Mouse (Mus musculus): Measurements from ENCODE around the gene Zfx. TPM values are rescaled to one million over a fixed set of nuclear protein-coding genes. Genes with fewer than 3 reads are reported as not detected.

Gene Zfx
- 25.7 and 31.3 TPM in 2 replicates for polyA plus RNA-seq (2014; fragmentation: Nextera tagmentation; extraction: Ambion mirVana)

- DNase-seq (peak; percentile 77), ATAC-seq (ENCODE audit: low FRiP score, low TSS enrichment) (peak; percentile 80)
- no peaks in the 10 kb centered on the region for H3K36me3 ChIP-seq (ENCODE audit: control insufficient read depth, insufficient read depth, low read length)
- H3K27me3 ChIP-seq (ENCODE audit: control insufficient read depth, insufficient read depth, low read length) = peaks cover 13% of the 10 kb centered on the region; the same call in 1 of the 2 replicates
- H3K27ac ChIP-seq (replicated peaks; ENCODE audit: low read depth, low read length) = peak within 1 kb of the TSS; percentile 99
- peak within 1 kb of the TSS; percentile 48 for H3K4me2 ChIP-seq (ENCODE audit: low read length)
- H3K9me3 ChIP-seq (ENCODE audit: control insufficient read depth, low read length) = no peaks in the 10 kb centered on the region
- H3K9ac ChIP-seq (replicated peaks; ENCODE audit: low read length) = peak within 1 kb of the TSS; percentile 90
- H3K4me3 ChIP-seq (replicated peaks; ENCODE audit: low read depth, low read length) = peak within 1 kb of the TSS; percentile 55
- H3K4me1 ChIP-seq (ENCODE audit: control insufficient read depth, insufficient read depth, low read length) = no peaks in the 10 kb centered on the region
- 27% methylated on average over 54 of the region's 82 CpGs for WGBS
These were observed at the start of gene Zfx for GRCm38 (mm10) chrX:94123059-94123839. Gene Zfx (minus strand): TSS chrX:94123702.

- no peaks in the 10 kb centered on the region for H3K36me3 ChIP-seq (ENCODE audit: control insufficient read depth, insufficient read depth, low read length)
- ATAC-seq (ENCODE audit: low FRiP score, low TSS enrichment) (no peak), DNase-seq (no peak)
- no peak overlapping the region for H3K4me2 ChIP-seq (ENCODE audit: low read length)
- no peak overlapping the region for H3K27ac ChIP-seq (replicated peaks; ENCODE audit: low read depth, low read length)
- H3K4me3 ChIP-seq (replicated peaks; ENCODE audit: low read depth, low read length) = no peak overlapping the region
- H3K4me1 ChIP-seq (ENCODE audit: control insufficient read depth, insufficient read depth, low read length) = no peaks in the 10 kb centered on the region
- no peaks in the 10 kb centered on the region for H3K9me3 ChIP-seq (ENCODE audit: control insufficient read depth, low read length)
- H3K9ac ChIP-seq (replicated peaks; ENCODE audit: low read length) = no peak overlapping the region
- 87% methylated on average over 6 of the region's 6 CpGs for WGBS
- peaks cover 37% of the 10 kb centered on the region for H3K27me3 ChIP-seq (ENCODE audit: control insufficient read depth, insufficient read depth, low read length)
These were observed 45.8 kb upstream of the Zfx start for GRCm38 (mm10) chrX:94169348-94169747.

DNA sequence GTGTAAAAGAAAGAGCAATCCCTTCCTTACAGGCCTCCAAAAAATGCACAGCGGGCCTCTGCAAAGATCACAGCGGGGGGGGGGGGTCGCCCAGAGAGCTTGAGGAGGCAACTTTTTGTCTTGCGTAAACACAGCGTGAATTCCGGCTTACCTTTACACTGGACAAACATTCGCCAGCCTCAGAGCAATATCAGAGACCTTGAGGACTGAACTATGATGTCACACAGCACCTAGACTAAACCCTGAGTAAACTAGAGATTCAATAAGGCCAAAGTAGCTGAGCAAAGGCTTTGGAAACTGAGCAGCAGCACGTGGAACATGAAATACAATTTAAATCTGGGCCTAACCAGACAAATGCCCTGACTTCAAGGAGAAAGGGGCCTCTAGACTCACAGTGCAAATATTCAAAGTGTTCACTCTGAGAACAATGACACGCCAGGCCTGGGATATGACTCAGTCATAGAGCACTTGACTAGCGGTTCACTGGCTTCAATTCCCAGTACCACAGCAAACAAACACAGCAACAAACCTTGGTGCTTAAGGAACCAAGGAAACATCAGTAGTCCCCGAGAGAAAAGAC is 28.8 kb upstream of the Zfx start:
- no peak overlapping the region for H3K4me2 ChIP-seq (ENCODE audit: low read length)
- H3K27me3 ChIP-seq (ENCODE audit: control insufficient read depth, insufficient read depth, low read length) = peaks cover 64% of the 10 kb centered on the region
- no peak for ATAC-seq (ENCODE audit: low FRiP score, low TSS enrichment)
- H3K36me3 ChIP-seq (ENCODE audit: control insufficient read depth, insufficient read depth, low read length) = no peaks in the 10 kb centered on the region
- H3K9ac ChIP-seq (replicated peaks; ENCODE audit: low read length) = no peak overlapping the region
- DNase-seq = no peak
- 37% methylated on average over 11 of the region's 11 CpGs for WGBS
- H3K27ac ChIP-seq (replicated peaks; ENCODE audit: low read depth, low read length) = no peak overlapping the region
- no peaks in the 10 kb centered on the region for H3K9me3 ChIP-seq (ENCODE audit: control insufficient read depth, low read length)
- H3K4me3 ChIP-seq (replicated peaks; ENCODE audit: low read depth, low read length) = no peak overlapping the region
- no peaks in the 10 kb centered on the region for H3K4me1 ChIP-seq (ENCODE audit: control insufficient read depth, insufficient read depth, low read length)

- no peak overlapping the region for H3K9ac ChIP-seq (replicated peaks; ENCODE audit: low read length)
- H3K4me3 ChIP-seq (replicated peaks; ENCODE audit: low read depth, low read length) = no peak overlapping the region
- no peak overlapping the region for H3K27ac ChIP-seq (replicated peaks; ENCODE audit: low read depth, low read length)
- H3K36me3 ChIP-seq (ENCODE audit: control insufficient read depth, insufficient read depth, low read length) = no peaks in the 10 kb centered on the region
- no peak for DNase-seq
- H3K27me3 ChIP-seq (ENCODE audit: control insufficient read depth, insufficient read depth, low read length) = peaks cover 64% of the 10 kb centered on the region
- WGBS = 81% methylated on average over 19 of the region's 19 CpGs
- H3K4me2 ChIP-seq (ENCODE audit: low read length) = no peak overlapping the region
- no peak for ATAC-seq (ENCODE audit: low FRiP score, low TSS enrichment)
- H3K4me1 ChIP-seq (ENCODE audit: control insufficient read depth, insufficient read depth, low read length) = no peaks in the 10 kb centered on the region
- H3K9me3 ChIP-seq (ENCODE audit: control insufficient read depth, low read length) = no peaks in the 10 kb centered on the region
These were observed 27.0 kb upstream of the Zfx start for GRCm38 (mm10) chrX:94150471-94150870.

DNA sequence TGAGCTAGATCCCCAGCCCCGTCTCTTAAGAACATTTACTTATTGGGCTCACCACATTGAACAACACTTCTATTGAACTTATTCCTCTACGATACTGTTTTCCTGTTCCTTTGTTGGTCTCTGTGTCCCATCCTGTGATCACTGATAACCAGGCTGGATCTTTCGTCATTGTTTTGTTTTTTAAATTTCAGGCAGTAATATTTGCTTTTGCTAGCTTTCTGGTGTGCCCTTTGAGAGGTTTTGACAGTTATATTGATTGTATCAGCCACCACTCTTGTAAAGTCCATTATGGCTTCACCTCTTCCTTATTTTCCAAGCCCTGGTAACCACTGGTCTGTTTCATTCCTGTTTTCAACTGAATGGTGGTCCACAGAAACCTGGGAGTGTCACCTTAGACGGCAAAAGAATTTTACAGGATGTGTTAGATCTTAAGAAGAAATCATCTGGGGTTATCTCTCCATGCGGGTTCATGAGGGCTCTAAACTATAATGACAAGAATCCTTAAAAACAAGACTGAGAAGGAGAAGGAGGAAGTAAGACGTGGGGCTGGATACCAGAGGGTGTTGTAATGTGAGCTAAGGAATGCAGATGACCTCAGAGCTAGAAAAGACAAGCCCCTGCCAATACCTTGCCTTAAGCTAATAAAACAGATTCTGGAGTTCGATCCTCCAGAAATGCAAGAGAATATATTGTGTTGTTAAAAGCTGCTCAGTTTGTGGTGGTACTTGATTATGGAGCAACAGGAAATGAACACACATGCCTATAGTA is 18.7 kb upstream of the Zfx start:
- 79% methylated on average over 7 of the region's 7 CpGs for WGBS
- Histone ChIP-seq H3K27ac (replicated peaks; ENCODE audit: low read depth, low read length) (no peak overlapping the region), H3K36me3 (ENCODE audit: control insufficient read depth, insufficient read depth, low read length) (no peaks in the 10 kb centered on the region), H3K27me3 (ENCODE audit: control insufficient read depth, insufficient read depth, low read length) (peaks cover 28% of the 10 kb centered on the region), H3K4me1 (ENCODE audit: control insufficient read depth, insufficient read depth, low read length) (no peaks in the 10 kb centered on the region), H3K9ac (replicated peaks; ENCODE audit: low read length) (no peak overlapping the region), H3K4me3 (replicated peaks; ENCODE audit: low read depth, low read length) (no peak overlapping the region), H3K4me2 (ENCODE audit: low read length) (no peak overlapping the region), H3K9me3 (ENCODE audit: control insufficient read depth, low read length) (no peaks in the 10 kb centered on the region)
- ATAC-seq (ENCODE audit: low FRiP score, low TSS enrichment) (no peak), DNase-seq (no peak)

- Histone ChIP-seq H3K36me3 (ENCODE audit: control insufficient read depth, insufficient read depth, low read length) (no peaks in the 10 kb centered on the region), H3K4me2 (ENCODE audit: low read length) (no peak overlapping the region), H3K27ac (replicated peaks; ENCODE audit: low read depth, low read length) (no peak overlapping the region), H3K9me3 (ENCODE audit: control insufficient read depth, low read length) (no peaks in the 10 kb centered on the region), H3K9ac (replicated peaks; ENCODE audit: low read length) (no peak overlapping the region), H3K4me3 (replicated peaks; ENCODE audit: low read depth, low read length) (no peak overlapping the region), H3K4me1 (ENCODE audit: control insufficient read depth, insufficient read depth, low read length) (no peaks in the 10 kb centered on the region), H3K27me3 (ENCODE audit: control insufficient read depth, insufficient read depth, low read length) (peaks cover 22% of the 10 kb centered on the region)
- DNase-seq = no peak
- ATAC-seq (ENCODE audit: low FRiP score, low TSS enrichment) = no peak
- WGBS = 94% methylated on average over 1 of the region's 1 CpGs
These were observed 16.6 kb upstream of the Zfx start for GRCm38 (mm10) chrX:94140080-94140479.

DNA sequence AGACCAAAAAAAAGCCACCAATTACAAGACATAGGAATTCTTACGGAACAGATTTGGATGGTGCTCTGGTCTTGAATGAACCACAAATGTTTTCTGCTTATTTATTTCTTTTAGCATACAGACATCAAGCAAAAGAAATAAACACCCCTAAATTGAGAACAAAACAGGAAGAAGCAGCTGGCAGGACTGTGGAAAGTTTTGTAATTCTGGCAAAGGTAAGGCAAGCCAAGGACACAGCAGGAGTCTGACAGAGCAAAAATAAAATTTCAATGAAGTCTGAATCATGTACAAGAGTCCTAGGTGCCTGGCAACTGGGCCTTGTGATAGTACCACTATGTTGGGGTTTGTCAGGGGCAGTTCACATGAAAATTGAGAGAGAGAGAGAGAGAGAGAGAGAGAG is 14.8 kb upstream of the Zfx start:
- H3K4me1 ChIP-seq (ENCODE audit: control insufficient read depth, insufficient read depth, low read length) = no peaks in the 10 kb centered on the region
- no peak overlapping the region for H3K4me2 ChIP-seq (ENCODE audit: low read length)
- 93% methylated on average over 1 of the region's 1 CpGs for WGBS
- H3K27ac ChIP-seq (replicated peaks; ENCODE audit: low read depth, low read length) = no peak overlapping the region
- no peaks in the 10 kb centered on the region for H3K9me3 ChIP-seq (ENCODE audit: control insufficient read depth, low read length)
- peaks cover 28% of the 10 kb centered on the region for H3K27me3 ChIP-seq (ENCODE audit: control insufficient read depth, insufficient read depth, low read length)
- no peaks in the 10 kb centered on the region for H3K36me3 ChIP-seq (ENCODE audit: control insufficient read depth, insufficient read depth, low read length)
- ATAC-seq (ENCODE audit: low FRiP score, low TSS enrichment) (no peak), DNase-seq (no peak)
- no peak overlapping the region for H3K4me3 ChIP-seq (replicated peaks; ENCODE audit: low read depth, low read length)
- H3K9ac ChIP-seq (replicated peaks; ENCODE audit: low read length) = no peak overlapping the region

- no peak overlapping the region for H3K4me3 ChIP-seq (replicated peaks; ENCODE audit: low read depth, low read length)
- no peak for ATAC-seq (ENCODE audit: low FRiP score, low TSS enrichment)
These were observed 11.6 kb upstream of the Zfx start for GRCm38 (mm10) chrX:94135084-94135483.

More at GRCm38 (mm10) chrX:94135084-94135483, 11.6 kb upstream of the Zfx start:
- Histone ChIP-seq H3K36me3 (ENCODE audit: control insufficient read depth, insufficient read depth, low read length) (no peaks in the 10 kb centered on the region), H3K4me1 (ENCODE audit: control insufficient read depth, insufficient read depth, low read length) (no peaks in the 10 kb centered on the region), H3K27me3 (ENCODE audit: control insufficient read depth, insufficient read depth, low read length) (peaks cover 45% of the 10 kb centered on the region), H3K27ac (replicated peaks; ENCODE audit: low read depth, low read length) (no peak overlapping the region), H3K4me2 (ENCODE audit: low read length) (no peak overlapping the region), H3K9me3 (ENCODE audit: control insufficient read depth, low read length) (no peaks in the 10 kb centered on the region), H3K9ac (replicated peaks; ENCODE audit: low read length) (no peak overlapping the region)
- no peak for DNase-seq
- 70% methylated on average over 4 of the region's 4 CpGs for WGBS

All from midbrain, embryonic 14.5 days (tissue).